Mouse (Mus musculus): Measurements from ENCODE around the gene Wdr70.

Gene Wdr70

GRCm38 (mm10) chr15:7862890-7863289 lies 236.1 kb downstream of the Wdr70 start:
- DNase-seq (ENCODE audit: low spot score in 2 of 2): no peak

GRCm38 (mm10) chr15:7858841-7859240 lies 240.2 kb downstream of the Wdr70 start:
- no peak for DNase-seq (ENCODE audit: low spot score in 2 of 2)

- DNase-seq (ENCODE audit: low spot score in 2 of 2): no peak
Observed at GRCm38 (mm10) chr15:7857418-7857817, 241.6 kb downstream of the Wdr70 start.

- DNase-seq (ENCODE audit: low spot score in 2 of 2): no peak
Observed at GRCm38 (mm10) chr15:7842398-7842797, 256.6 kb downstream of the Wdr70 start.

GRCm38 (mm10) chr15:7841664-7842063 lies 257.3 kb downstream of the Wdr70 start:
- DNase-seq (ENCODE audit: low spot score in 2 of 2): no peak

GRCm38 (mm10) chr15:7838921-7839309 lies 260.1 kb downstream of the Wdr70 start:
- no peak for DNase-seq (ENCODE audit: low spot score in 2 of 2)

GRCm38 (mm10) chr15:7838060-7838920 lies 260.7 kb downstream of the Wdr70 start:
- no peak for DNase-seq (ENCODE audit: low spot score in 2 of 2)

GRCm38 (mm10) chr15:7835404-7835803 lies 263.6 kb downstream of the Wdr70 start:
- peak in 1 of 2 experiments; percentile 62 for DNase-seq (ENCODE audit: low spot score in 2 of 2)

- DNase-seq (ENCODE audit: low spot score in 2 of 2): no peak
Observed at GRCm38 (mm10) chr15:7825530-7825929, 273.5 kb downstream of the Wdr70 start.

- no peak for DNase-seq (ENCODE audit: low spot score in 2 of 2)
Observed at GRCm38 (mm10) chr15:7823886-7824285, 275.1 kb downstream of the Wdr70 start.
